Mouse (Mus musculus) E14TG2a.4 (cell line): ENCODE measurements at regions not wholly inside any gene's neighbourhood (a gene's known extent, or its start where the extent isn't known, plus 50 kb on each side); places are given as distances from the start of the nearest gene placed in this dataset.

Experiments
- H3K27me3 ChIP-seq: 2 replicates; pipeline ENCODE4 v1.6.1; 2014; ENCODE audit warnings: low read length, control low read depth; ENCODE audit not compliant: insufficient read depth
- H3K36me3 ChIP-seq: 2 replicates; pipeline ENCODE4 v1.6.1; 2014; ENCODE audit warnings: low read length, control low read depth; ENCODE audit not compliant: insufficient read depth
- H3K4me1 ChIP-seq: replicated peaks from 2 replicates; pipeline ENCODE4 v1.6.1; 2014; ENCODE audit warnings: low read depth, low read length, control low read depth
- H3K4me3 ChIP-seq: replicated peaks from 2 replicates; pipeline ENCODE4 v1.5.1; 2014; ENCODE audit warnings: mild to moderate bottlenecking, low read length
- H3K9me3 ChIP-seq: 2 replicates; pipeline ENCODE4 v1.6.1; 2014; ENCODE audit warnings: low read length, control low read depth
- CTCF ChIP-seq: conservative IDR thresholded peaks from 2 replicates; pipeline ENCODE4 v1.5.1; 2014; ENCODE audit warnings: low read length
- NANOG ChIP-seq: IDR thresholded peaks from 2 replicates; pipeline ENCODE4 v1.6.1; 2014; ENCODE audit warnings: borderline replicate concordance, low read length, mixed read lengths
- POU5F1 ChIP-seq: IDR thresholded peaks from 2 replicates; pipeline ENCODE4 v1.6.1; 2014; ENCODE audit warnings: low read length, borderline replicate concordance

DNA sequence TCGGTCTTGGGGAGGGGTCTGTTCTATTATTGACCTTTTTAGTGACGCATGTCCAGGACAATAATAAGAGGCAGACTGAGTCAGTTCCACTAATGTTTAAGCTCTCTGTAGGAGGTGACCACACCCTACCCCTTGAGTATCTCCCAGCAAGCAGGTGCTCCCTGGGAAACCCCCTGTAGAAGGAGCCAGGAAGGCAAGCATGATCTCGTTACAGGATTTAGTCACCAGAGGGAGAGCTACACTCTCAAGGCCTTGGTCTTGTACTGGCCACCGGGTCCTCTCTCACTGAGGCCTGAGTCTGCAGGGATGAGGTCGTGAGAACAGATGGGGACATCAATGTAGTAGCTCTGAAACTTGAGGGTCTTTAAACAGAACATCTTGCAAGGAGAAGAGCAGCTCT, 55.3 kb upstream of the Ccnd2 start:
- H3K4me3 ChIP-seq = no peak overlapping the region
- no peaks in the 10 kb centered on the region for H3K36me3 ChIP-seq
- no peaks in the 10 kb centered on the region for H3K27me3 ChIP-seq
- H3K9me3 ChIP-seq = peaks cover 18% of the 10 kb centered on the region; the same call in 1 of the 2 replicates
- TF ChIP-seq POU5F1 (no peak), CTCF (no peak), NANOG (no peak)
- peaks cover 10% of the 10 kb centered on the region for H3K4me1 ChIP-seq

- H3K4me3 ChIP-seq = no peak overlapping the region
- no peak for TF ChIP-seq CTCF
- no peak for TF ChIP-seq POU5F1
- TF ChIP-seq NANOG = no peak
- H3K9me3 ChIP-seq = peaks cover 45% of the 10 kb centered on the region
- no peaks in the 10 kb centered on the region for H3K27me3 ChIP-seq
- no peaks in the 10 kb centered on the region for H3K36me3 ChIP-seq
- 0 out of 2 replicates have a peak, but pooled peaks cover 4% of the 10 kb centered on the region for H3K4me1 ChIP-seq
Observed at GRCm38 (mm10) chr6:127213355-127213754, 61.4 kb upstream of the Ccnd2 start.

DNA sequence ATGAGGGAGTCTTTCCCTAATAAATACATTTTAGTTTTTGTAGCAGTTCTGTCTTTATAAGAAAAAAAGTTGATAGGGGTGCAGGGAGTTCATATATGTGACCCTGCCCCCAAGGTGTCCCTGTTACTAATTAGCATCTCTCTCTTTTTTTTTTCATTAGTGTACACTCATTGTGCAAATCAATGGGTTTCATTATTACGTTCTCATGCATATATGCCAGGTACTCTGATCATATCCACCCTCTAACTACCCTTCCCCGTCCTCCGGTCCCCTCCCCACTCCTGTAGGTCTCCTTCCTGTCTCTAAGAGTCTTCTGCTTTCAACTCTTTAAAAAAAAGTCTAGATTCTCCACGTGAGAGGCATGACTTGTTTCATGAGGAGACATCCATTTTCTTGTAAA, 63.9 kb upstream of the Ccnd2 start:
- H3K4me1 ChIP-seq = peaks cover 4% of the 10 kb centered on the region; the same call in 1 of the 2 replicates
- peaks cover 27% of the 10 kb centered on the region for H3K9me3 ChIP-seq
- TF ChIP-seq CTCF (no peak), NANOG (no peak), POU5F1 (no peak)
- peaks cover 9% of the 10 kb centered on the region; the same call in 1 of the 2 replicates for H3K27me3 ChIP-seq
- H3K36me3 ChIP-seq = no peaks in the 10 kb centered on the region
- no peak overlapping the region for H3K4me3 ChIP-seq

GRCm38 (mm10) chr6:127218634-127219445, 66.8 kb upstream of the Ccnd2 start:
- TF ChIP-seq CTCF = no peak
- TF ChIP-seq NANOG = no peak
- TF ChIP-seq POU5F1 = no peak
- peaks cover 17% of the 10 kb centered on the region for H3K9me3 ChIP-seq
- H3K4me1 ChIP-seq = peaks cover 4% of the 10 kb centered on the region; the same call in 1 of the 2 replicates
- peaks cover 20% of the 10 kb centered on the region for H3K27me3 ChIP-seq
- no peaks in the 10 kb centered on the region for H3K36me3 ChIP-seq
- H3K4me3 ChIP-seq = no peak overlapping the region

DNA sequence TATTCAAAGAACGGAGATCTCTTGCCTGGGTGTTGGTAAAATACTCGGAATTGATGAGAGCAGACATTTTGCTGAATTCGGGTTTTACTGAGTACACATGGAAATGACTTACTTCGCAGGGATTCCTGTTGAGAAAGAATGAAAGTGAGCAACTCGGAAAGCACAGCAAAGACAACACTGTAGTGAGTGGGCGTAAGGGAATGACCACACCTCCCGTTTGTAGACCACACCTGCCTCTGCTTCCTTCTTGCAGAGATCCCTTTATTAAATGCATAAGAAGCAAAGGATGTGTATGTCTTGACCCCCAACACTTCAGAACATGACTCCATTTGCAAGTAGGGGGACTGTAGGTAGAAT, 67.4 kb upstream of the Ccnd2 start:
- Histone ChIP-seq H3K36me3 (no peaks in the 10 kb centered on the region), H3K9me3 (peaks cover 11% of the 10 kb centered on the region), H3K27me3 (peaks cover 20% of the 10 kb centered on the region), H3K4me1 (peaks cover 4% of the 10 kb centered on the region; the same call in 1 of the 2 replicates), H3K4me3 (no peak overlapping the region)
- TF ChIP-seq NANOG (no peak), POU5F1 (no peak), CTCF (no peak)

DNA sequence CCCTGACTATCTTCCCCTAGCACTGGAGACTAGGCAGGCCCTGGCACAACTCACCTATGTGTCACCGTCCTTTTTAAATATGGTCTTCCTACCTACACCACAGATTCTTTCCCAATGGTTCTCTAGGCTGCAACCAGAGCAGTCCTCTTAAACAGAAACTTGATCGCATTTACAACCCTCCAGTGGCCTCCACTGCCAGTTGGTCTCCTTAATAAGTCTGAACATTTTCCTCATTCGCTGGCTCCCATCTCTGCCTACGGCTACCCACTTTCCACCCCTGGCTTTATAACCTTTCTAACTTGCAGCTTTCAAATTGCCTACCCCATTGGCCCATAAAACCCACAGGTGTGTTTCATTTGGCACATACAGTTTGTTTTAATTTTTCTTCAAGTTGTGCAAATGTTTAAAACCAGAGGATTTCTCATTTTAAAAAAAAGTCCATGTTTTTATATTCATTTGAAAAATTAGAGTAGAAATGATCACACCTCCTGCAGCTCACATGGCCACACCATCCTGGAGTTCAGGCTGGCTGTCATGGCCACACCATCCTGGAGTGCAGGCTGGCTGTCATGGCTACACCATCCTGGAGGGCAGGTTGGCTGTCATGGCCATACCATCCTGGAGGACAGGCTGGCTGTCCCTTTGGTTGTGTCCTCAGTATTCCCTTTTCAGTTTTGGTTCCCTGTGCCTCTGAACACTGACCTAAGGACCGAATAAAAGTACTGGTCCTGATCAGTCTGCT, 74.4 kb upstream of the Ccnd2 start:
- TF ChIP-seq NANOG (no peak), CTCF (no peak), POU5F1 (no peak)
- no peaks in the 10 kb centered on the region for H3K4me1 ChIP-seq
- H3K4me3 ChIP-seq = no peak overlapping the region
- no peaks in the 10 kb centered on the region for H3K9me3 ChIP-seq
- H3K27me3 ChIP-seq = peaks cover 41% of the 10 kb centered on the region
- H3K36me3 ChIP-seq = no peaks in the 10 kb centered on the region

DNA sequence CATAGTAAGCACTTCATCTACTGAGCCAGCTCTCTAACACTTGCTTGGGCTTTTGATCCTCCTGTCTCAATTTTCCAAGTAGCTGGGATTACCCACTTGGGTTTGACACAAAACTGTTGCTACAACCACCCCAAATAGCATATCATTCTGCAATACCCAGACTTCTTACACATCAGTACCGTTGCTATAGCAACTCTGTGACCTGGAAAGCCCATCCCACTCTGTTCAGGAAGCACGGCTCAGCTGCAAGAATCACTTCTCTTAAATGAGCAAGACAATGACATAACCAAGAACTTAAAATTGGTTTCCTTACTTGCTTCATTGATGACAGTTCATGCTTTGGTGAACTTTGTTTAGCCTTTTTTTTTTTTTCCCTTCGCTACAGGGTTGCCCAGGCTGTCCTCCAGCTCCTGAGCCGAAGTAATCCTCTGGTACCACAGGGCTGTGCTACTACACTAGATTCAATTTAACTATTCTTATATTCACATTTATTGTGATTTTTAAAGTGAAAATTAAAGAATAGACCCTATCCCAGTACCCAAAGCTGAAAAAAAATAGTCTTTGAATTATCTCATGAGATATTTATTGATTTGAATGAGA, 84.6 kb upstream of the Ccnd2 start:
- H3K4me1 ChIP-seq = peaks cover 27% of the 10 kb centered on the region
- H3K27me3 ChIP-seq = peaks cover 11% of the 10 kb centered on the region
- no peak overlapping the region for H3K4me3 ChIP-seq
- H3K9me3 ChIP-seq = 0 out of 2 replicates have a peak, but pooled peaks cover 4% of the 10 kb centered on the region
- TF ChIP-seq CTCF = no peak
- TF ChIP-seq POU5F1 = no peak
- TF ChIP-seq NANOG = no peak
- H3K36me3 ChIP-seq = no peaks in the 10 kb centered on the region

DNA sequence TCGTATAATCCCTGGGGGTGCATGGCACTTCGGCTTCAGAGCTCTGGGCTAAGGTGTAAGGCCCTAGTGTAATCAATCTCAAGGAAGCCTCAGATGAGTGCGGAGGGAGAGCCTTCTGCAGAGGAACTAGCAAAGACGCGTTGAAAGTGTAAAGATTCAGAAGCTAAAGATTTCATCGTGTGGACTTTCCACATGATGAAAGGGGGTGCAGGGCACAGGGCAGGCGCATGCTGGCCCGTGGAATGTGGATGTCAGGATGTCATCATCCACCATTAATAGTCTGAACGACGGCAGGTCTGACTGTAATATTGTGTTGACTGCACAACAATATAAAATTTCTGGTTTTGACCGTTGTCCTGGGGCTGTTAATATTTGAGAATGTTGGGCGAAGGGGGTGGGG, 85.2 kb upstream of the Ccnd2 start:
- H3K27me3 ChIP-seq = peaks cover 14% of the 10 kb centered on the region
- 0 out of 2 replicates have a peak, but pooled peaks cover 4% of the 10 kb centered on the region for H3K9me3 ChIP-seq
- H3K4me3 ChIP-seq = no peak overlapping the region
- H3K36me3 ChIP-seq = no peaks in the 10 kb centered on the region
- no peak for TF ChIP-seq CTCF
- no peak for TF ChIP-seq POU5F1
- no peak for TF ChIP-seq NANOG
- peaks cover 33% of the 10 kb centered on the region for H3K4me1 ChIP-seq
